Mouse (Mus musculus) erythroblast, embryonic 14.5 days (primary cell): ENCODE data around the gene Polr2l.

Source experiments
- GATA1 ChIP-seq: IDR thresholded peaks from 2 replicates; pipeline ENCODE4 v1.6.1; 2012; ENCODE audit warnings: low read length, inconsistent platforms, mixed read lengths
- TAL1 ChIP-seq: IDR thresholded peaks from 3 replicates; pipeline ENCODE4 v1.6.1; 2012; ENCODE audit warnings: low read length, inconsistent platforms, mixed read lengths

DNA sequence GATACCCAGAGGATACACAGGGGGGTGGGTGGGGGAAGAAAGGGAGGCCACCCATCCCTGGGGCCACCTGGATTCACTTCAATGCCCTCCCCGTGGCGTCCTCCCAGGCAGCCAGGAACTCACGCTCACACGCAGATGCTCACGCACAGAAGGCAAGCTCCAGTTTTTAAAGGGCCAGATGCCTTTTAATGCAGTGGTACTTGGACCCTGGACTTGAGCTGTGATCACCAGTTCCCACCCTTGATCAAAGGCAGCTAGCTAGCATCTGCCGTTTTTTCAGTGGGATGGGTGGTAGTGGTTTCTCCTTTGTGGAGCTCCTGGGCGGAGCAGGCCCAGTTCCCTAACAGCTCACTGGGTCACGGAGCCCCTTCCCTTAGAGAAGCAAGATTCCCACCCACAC is 40.5 kb downstream of the Polr2l start:
- TF ChIP-seq TAL1 (no peak), GATA1 (no peak)
